Mouse (Mus musculus): ENCODE measurements at regions not wholly inside any gene's neighbourhood (a gene's known extent, or its start where the extent isn't known, plus 50 kb on each side); places are given as distances from the start of the nearest gene placed in this dataset.

DNA sequence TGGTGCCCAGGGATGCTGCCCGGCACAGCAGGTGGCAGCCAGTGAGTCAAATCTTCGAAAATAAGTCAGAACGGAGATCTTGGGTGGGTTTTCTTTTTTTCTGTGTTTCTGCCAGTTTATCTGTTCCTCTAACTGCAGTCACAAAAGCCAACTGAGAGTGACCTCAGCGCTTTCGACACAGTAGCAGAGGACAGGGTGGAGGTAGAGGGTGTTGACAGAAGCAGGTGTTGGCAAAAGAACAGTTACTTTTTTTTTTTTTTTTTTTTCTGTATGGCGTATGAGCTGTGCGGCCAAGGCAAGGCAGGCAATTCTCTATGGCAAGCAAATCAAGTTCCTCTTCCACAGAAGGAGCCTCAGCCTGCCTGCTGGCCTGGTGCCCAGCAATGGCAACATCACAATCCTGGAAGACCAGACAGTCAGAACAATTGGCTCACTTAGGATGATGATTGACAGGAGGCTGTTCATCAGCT lies 93.6 kb downstream of the Foxb1 start:
- Histone ChIP-seq H3K27me3 (ENCODE audit: insufficient read depth, low read length) (no peaks in the 10 kb centered on the region; the same call in 1 of the 2 replicates), H3K36me3 (replicated peaks) (no peaks in the 10 kb centered on the region), H3K4me1 (ENCODE audit: insufficient read depth, low read depth, low read length) (no peaks in the 10 kb centered on the region), H3K9me3 (replicated peaks) (no peaks in the 10 kb centered on the region), H3K4me3 (ENCODE audit: low read depth, low read length) (no peak overlapping the region)
- TF ChIP-seq TAL1 (conservative IDR thresholded peaks at IDR 0.05; ENCODE audit: low read depth, low read length) = no peak
- no peak for TF ChIP-seq POLR2AphosphoS5 (IDR thresholded peaks at IDR 0.05; ENCODE audit: insufficient replicate concordance, low read depth, low read length)
- TF ChIP-seq GATA1 (IDR thresholded peaks at IDR 0.05; ENCODE audit: borderline replicate concordance, low read length) = no peak
- no peak for TF ChIP-seq GATA2 (IDR thresholded peaks at IDR 0.05; ENCODE audit: borderline replicate concordance, low read depth, low read length)
- no peak for TF ChIP-seq CTCF (IDR thresholded peaks at IDR 0.05; ENCODE audit: low read depth, low read length)
- ATAC-seq (ENCODE audit: extremely low read depth, insufficient number of reproducible peaks, low FRiP score, poor library complexity, severe bottlenecking) (no peak), DNase-seq (ENCODE audit: low spot score) (no peak)

DNA sequence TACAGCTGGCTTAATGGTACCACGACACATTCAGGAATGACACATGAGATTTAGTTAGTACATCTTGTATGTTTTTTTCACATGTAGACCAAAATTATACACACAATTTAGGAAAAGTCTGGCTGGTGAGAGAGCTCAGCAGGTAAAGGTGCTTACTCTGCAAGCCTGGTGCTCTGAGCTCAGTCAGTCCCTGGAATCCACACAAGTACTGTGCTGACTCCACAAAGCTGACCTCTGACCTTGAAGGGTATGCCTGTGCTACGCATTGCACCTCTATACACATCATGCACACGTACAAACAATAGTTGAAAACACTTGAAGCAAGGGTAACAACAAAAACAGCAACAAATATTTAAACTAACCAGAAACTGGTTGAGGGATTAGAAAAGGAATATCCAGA lies 96.5 kb downstream of the Foxb1 start:
- ATAC-seq (ENCODE audit: extremely low read depth, insufficient number of reproducible peaks, low FRiP score, poor library complexity, severe bottlenecking) = no peak

DNA sequence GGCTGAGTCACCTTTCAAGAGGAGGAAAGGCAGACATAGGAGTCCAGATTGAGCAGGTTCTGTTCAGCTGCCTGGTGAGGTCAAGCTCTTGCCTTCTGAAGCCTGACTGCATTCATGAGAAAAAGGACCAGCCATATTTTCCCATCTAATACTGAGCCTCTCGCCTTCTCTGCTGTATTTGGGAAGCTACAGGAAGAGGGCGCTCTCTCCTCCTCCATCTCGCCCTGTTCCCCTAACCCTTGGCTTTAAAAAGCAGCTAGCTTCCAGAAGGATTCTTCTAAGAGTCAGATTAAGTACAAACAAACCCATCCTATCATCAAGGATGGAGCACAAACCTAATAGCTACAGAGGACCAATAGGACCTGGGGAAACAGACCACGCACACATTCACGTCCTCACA lies 98.3 kb downstream of the Foxb1 start:
- Histone ChIP-seq H3K36me3 (replicated peaks) (no peaks in the 10 kb centered on the region), H3K4me1 (ENCODE audit: insufficient read depth, low read depth, low read length) (no peaks in the 10 kb centered on the region), H3K4me3 (ENCODE audit: low read depth, low read length) (no peak overlapping the region), H3K27me3 (ENCODE audit: insufficient read depth, low read length) (peaks cover 2% of the 10 kb centered on the region; the same call in 1 of the 2 replicates), H3K9me3 (replicated peaks) (no peaks in the 10 kb centered on the region)
- DNase-seq (ENCODE audit: low spot score) (no peak), ATAC-seq (ENCODE audit: extremely low read depth, insufficient number of reproducible peaks, low FRiP score, poor library complexity, severe bottlenecking) (no peak)
- TF ChIP-seq GATA2 (IDR thresholded peaks at IDR 0.05; ENCODE audit: borderline replicate concordance, low read depth, low read length) = no peak
- TF ChIP-seq GATA1 (IDR thresholded peaks at IDR 0.05; ENCODE audit: borderline replicate concordance, low read length) = no peak
- TF ChIP-seq TAL1 (conservative IDR thresholded peaks at IDR 0.05; ENCODE audit: low read depth, low read length) = no peak
- TF ChIP-seq POLR2AphosphoS5 (IDR thresholded peaks at IDR 0.05; ENCODE audit: insufficient replicate concordance, low read depth, low read length) = no peak
- TF ChIP-seq CTCF (IDR thresholded peaks at IDR 0.05; ENCODE audit: low read depth, low read length) = no peak

More for the DNA sequence above, 96.5 kb downstream of the Foxb1 start:
- Histone ChIP-seq H3K4me1 (ENCODE audit: insufficient read depth, low read depth, low read length) (no peaks in the 10 kb centered on the region), H3K36me3 (replicated peaks) (no peaks in the 10 kb centered on the region), H3K27me3 (ENCODE audit: insufficient read depth, low read length) (no peaks in the 10 kb centered on the region), H3K9me3 (replicated peaks) (no peaks in the 10 kb centered on the region), H3K4me3 (ENCODE audit: low read depth, low read length) (no peak overlapping the region)
- no peak for DNase-seq (ENCODE audit: low spot score)
- TF ChIP-seq GATA2 (IDR thresholded peaks at IDR 0.05; ENCODE audit: borderline replicate concordance, low read depth, low read length) = no peak
- TF ChIP-seq CTCF (IDR thresholded peaks at IDR 0.05; ENCODE audit: low read depth, low read length) = no peak
- TF ChIP-seq TAL1 (conservative IDR thresholded peaks at IDR 0.05; ENCODE audit: low read depth, low read length) = no peak
- no peak for TF ChIP-seq POLR2AphosphoS5 (IDR thresholded peaks at IDR 0.05; ENCODE audit: insufficient replicate concordance, low read depth, low read length)
- no peak for TF ChIP-seq GATA1 (IDR thresholded peaks at IDR 0.05; ENCODE audit: borderline replicate concordance, low read length)

DNA sequence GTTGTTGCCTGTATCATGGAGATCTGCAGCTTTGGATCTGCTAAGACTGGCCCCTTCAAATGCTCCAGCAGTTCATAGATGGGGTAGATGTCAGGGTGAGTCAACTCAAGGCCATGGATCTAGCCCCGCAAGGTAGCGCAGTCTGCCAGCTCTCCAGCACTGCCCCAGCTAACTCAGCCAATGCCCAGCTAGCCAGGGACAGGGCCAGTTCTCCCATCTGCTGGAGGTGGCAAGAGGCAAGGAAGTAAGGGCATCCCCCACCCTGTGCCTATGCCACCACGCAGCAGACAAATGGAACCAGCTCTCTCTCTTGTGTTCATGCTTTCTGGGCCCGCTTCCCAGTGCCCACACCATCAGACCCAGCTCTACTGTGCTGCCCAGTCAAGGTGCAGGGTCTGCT lies 102.5 kb downstream of the Foxb1 start:
- Histone ChIP-seq H3K4me3 (ENCODE audit: low read depth, low read length) (no peak overlapping the region), H3K27me3 (ENCODE audit: insufficient read depth, low read length) (peaks cover 2% of the 10 kb centered on the region; the same call in 1 of the 2 replicates), H3K9me3 (replicated peaks) (no peaks in the 10 kb centered on the region), H3K4me1 (ENCODE audit: insufficient read depth, low read depth, low read length) (no peaks in the 10 kb centered on the region), H3K36me3 (replicated peaks) (no peaks in the 10 kb centered on the region)
- ATAC-seq (ENCODE audit: extremely low read depth, insufficient number of reproducible peaks, low FRiP score, poor library complexity, severe bottlenecking) (no peak), DNase-seq (ENCODE audit: low spot score) (no peak)
- TF ChIP-seq GATA2 (IDR thresholded peaks at IDR 0.05; ENCODE audit: borderline replicate concordance, low read depth, low read length) (no peak), TAL1 (conservative IDR thresholded peaks at IDR 0.05; ENCODE audit: low read depth, low read length) (no peak), CTCF (IDR thresholded peaks at IDR 0.05; ENCODE audit: low read depth, low read length) (no peak)

DNA sequence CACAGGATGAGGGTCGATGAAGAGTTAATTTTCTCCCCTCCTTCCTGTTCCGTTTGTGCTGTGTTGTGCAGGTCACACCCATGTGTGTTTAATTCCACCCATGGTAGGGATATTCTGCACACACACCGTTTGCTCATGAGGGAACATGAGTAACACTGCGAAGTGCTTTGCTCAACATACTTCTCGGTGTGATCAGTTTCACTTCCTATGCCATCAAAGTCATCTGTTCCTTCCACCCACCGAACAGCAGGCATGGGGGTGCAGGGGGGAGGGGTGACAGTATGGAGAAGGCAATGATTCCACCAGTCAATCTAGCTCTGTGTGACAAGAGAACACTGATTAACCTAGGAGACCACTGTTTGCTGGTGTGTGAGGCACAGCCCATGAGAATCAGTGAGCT lies 104.7 kb downstream of the Foxb1 start:
- no peak for ATAC-seq (ENCODE audit: extremely low read depth, insufficient number of reproducible peaks, low FRiP score, poor library complexity, severe bottlenecking)
- Histone ChIP-seq H3K9me3 (replicated peaks) (no peaks in the 10 kb centered on the region), H3K36me3 (replicated peaks) (no peaks in the 10 kb centered on the region), H3K4me1 (ENCODE audit: insufficient read depth, low read depth, low read length) (no peaks in the 10 kb centered on the region), H3K27me3 (ENCODE audit: insufficient read depth, low read length) (peaks cover 2% of the 10 kb centered on the region; the same call in 1 of the 2 replicates), H3K4me3 (ENCODE audit: low read depth, low read length) (no peak overlapping the region)
- TF ChIP-seq CTCF (IDR thresholded peaks at IDR 0.05; ENCODE audit: low read depth, low read length) (no peak), POLR2AphosphoS5 (IDR thresholded peaks at IDR 0.05; ENCODE audit: insufficient replicate concordance, low read depth, low read length) (no peak), TAL1 (conservative IDR thresholded peaks at IDR 0.05; ENCODE audit: low read depth, low read length) (no peak), GATA1 (IDR thresholded peaks at IDR 0.05; ENCODE audit: borderline replicate concordance, low read length) (no peak), GATA2 (IDR thresholded peaks at IDR 0.05; ENCODE audit: borderline replicate concordance, low read depth, low read length) (no peak)
- no peak for DNase-seq (ENCODE audit: low spot score)

DNA sequence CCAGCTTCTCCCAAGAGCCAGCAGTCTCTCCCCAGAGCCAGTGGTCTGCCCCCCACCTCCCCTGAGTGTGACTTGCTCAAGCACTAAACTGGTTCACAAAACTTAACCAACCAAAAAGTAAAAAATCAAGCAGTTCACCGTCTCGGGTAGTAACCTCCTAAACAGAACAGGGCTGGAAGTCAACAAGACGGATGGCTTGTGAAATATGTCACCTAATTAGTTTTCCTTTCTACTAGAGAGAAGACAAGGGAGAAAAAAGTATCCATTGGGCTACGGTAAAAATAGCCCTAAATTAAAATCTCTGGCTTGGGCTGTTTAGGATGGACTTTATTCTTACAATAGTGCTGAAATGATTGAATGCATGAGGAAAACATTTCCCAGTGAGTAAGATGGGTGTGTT lies 108.6 kb downstream of the Foxb1 start:
- Histone ChIP-seq H3K36me3 (replicated peaks) (no peaks in the 10 kb centered on the region), H3K4me1 (ENCODE audit: insufficient read depth, low read depth, low read length) (no peaks in the 10 kb centered on the region), H3K27me3 (ENCODE audit: insufficient read depth, low read length) (no peaks in the 10 kb centered on the region), H3K4me3 (ENCODE audit: low read depth, low read length) (no peak overlapping the region), H3K9me3 (replicated peaks) (no peaks in the 10 kb centered on the region)
- TF ChIP-seq GATA1 (IDR thresholded peaks at IDR 0.05; ENCODE audit: borderline replicate concordance, low read length) = no peak
- no peak for TF ChIP-seq CTCF (IDR thresholded peaks at IDR 0.05; ENCODE audit: low read depth, low read length)
- no peak for TF ChIP-seq GATA2 (IDR thresholded peaks at IDR 0.05; ENCODE audit: borderline replicate concordance, low read depth, low read length)
- no peak for TF ChIP-seq POLR2AphosphoS5 (IDR thresholded peaks at IDR 0.05; ENCODE audit: insufficient replicate concordance, low read depth, low read length)
- no peak for TF ChIP-seq TAL1 (conservative IDR thresholded peaks at IDR 0.05; ENCODE audit: low read depth, low read length)
- DNase-seq (ENCODE audit: low spot score) = no peak
- no peak for ATAC-seq (ENCODE audit: extremely low read depth, insufficient number of reproducible peaks, low FRiP score, poor library complexity, severe bottlenecking)

All from G1E (cell line).